Mouse (Mus musculus) neutrophil, adult 5-6 weeks (primary cell): Measurements from ENCODE around the gene Rbfox3. TPM values are rescaled to one million over a fixed set of nuclear protein-coding genes. Genes with fewer than 3 reads are reported as not detected.

Experiments used
- ATAC-seq: fragments of 151-379, 151-347 bp; 2 replicates; pipeline ENCODE4 v1.8.0; 2017; ENCODE audit warnings: mild to moderate bottlenecking, moderate TSS enrichment; ENCODE audit not compliant: insufficient number of reproducible peaks, poor library complexity, low FRiP score, severe bottlenecking; ENCODE audit errors: extremely low read depth
- total RNA-seq: library from RNA; stranded (forward); fragments of 200-1000 nt; gene quantifications from 2 replicates; pipeline ENCODE4 v1.2.3, GENCODE M21; 2017

Gene Rbfox3
- total RNA-seq = not detected in 2 replicates

DNA sequence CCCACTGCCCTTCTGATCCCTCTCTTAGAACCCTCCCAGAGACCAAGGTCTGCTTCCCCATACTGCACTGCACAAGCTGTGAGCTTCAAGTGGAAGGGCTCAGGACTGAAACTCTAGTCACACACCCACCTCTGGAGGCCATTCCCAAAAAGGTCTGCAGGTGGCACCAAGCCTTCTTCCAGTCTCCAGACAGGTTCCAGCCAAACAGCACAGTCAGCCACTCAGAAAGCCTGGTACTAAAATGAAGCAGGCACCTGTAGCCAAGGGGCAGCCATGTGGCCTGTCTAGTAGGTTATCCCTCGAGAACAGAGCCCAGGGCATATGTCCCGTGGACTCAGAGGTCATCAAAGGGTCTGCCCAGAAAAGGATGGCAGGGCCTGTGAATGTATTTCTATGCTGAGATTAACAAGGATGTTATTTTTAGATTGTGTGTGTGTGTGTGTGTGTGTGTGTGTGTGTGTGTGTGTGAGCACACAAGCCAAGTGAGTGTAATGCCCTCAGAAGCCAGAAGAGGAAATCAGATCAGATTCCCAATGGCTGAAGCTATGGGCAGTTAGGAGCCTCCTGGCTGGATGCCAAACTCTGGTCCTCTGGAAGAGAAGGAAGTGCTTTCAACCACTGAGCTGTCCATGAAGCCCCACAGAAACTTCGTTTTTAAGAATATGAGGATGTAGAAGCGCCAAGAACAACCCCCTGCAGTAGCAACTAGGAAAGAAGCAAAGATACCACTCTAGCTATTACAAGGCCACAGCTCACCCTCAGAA lies at the start of gene Rbfox3:
Gene Rbfox3 (minus strand): TSS at position 291 of the 764 bp plus-strand sequence.
- no peak for ATAC-seq

DNA sequence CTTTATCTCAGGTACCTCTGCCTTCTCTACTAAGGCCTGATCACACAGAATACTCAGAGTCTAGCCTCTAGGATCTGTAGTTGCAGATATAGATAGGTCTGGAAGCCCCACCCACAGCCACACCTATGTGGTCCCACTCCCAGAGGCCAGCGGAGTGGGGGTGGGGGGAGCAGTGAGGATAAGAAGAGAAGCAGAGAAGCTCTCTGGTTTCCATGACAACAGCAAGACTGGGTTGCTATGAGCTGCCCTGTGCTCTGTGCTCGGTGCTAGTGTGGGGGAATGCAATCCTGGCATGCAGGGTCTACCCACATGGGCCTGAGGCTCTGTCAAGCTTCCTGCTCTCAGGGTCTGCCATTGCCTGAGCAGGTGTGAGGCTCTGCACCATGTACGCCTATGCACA lies 49.3 kb upstream of the Rbfox3 start:
- no peak for ATAC-seq

DNA sequence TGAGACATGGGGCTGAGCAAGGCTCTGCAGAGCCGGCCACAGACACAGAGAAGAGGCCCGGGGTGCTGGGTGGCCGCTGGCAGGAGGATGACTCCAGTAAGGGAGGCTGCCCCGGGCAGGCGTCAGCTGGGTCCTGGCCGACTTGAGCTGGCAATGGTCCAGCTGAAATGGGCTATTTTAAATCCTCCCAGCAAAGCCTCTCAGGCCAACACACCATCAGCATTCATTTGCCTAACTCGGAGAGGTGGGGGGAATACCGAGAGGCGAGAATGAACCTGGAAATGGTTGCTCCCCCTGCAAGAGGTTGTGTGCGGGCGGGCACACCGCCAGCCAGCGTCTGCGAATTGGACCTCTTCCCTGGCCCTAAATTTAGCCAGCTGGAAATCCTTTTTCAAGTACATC lies 45.7 kb upstream of the Rbfox3 start:
- ATAC-seq = no peak

DNA sequence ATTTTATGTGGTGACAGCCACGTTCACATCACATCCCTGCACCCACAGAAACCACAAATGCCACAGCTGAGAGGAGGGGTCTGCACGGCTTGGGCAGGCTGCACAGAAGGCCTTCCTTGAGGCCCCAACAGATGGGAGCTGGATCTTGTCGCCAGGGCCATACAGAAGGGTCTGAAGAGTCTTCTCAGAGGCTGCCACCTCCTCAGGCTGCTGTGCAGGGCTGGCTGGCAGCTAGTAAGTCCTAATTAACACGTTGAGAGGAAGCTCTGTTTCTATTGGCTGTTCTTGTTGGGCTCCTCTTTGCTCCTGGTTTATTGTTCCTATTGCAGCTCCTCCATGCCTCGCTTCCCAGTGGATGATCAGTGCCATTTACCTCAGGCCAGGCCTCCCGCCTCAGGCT lies 43.6 kb upstream of the Rbfox3 start:
- ATAC-seq = no peak

DNA sequence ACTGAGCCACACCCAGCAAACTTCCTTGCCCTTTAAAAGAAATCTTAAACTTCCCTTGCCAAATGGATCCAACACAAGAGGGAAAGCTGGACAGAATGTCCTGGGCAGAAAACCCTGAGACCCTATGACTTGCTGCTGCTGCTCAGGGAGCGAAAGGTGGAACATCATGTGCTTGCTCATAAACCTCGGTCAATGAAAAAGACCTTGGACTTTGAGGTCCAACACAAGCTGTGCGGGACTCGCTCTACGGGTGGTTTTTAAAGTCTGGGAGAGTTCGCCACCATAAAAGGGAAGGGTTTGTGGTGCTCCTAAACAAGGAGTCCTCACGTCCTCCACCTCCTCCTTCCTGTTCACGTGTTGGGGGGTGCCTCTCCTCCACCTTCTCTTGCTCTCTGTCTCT lies 34.5 kb upstream of the Rbfox3 start:
- no peak for ATAC-seq

DNA sequence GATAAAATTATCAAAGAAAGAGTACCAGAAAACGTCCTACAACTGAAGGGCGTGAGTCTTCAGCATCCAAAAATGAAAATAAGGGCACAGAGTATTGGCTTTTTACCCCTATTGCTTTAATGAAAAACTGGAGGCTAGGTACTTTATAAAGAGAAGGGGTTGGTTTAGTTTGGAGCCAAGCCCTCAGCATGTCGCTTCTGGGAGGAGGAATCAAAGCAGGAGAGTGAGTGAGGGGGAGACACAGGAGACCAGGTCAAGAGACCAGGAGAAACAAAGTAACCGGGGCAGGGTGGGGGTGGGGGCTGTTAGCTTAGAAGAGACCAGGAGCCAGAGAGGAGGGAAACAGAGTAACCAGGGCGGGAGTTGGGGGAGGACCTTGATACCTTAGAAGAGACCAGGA lies 29.9 kb upstream of the Rbfox3 start:
- ATAC-seq = no peak

DNA sequence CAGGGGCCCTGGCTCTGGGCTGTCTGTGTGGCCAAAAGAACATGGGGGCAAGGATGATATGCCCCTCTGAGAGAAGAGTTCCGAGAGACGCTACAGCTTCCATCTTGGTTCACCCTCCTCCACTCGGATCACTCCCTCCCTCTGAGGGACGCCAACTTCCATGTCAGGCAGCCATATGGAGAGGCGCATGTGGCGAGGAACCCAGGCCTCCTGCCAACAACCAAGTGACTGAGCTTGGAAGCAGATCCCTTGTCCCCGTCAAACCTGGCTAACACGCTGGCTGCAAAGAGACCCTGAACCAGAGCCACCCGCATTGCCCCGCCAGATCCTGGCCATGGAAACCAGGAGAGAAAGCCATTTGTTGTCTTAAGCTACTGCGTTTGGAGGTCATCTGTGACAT lies 29.1 kb upstream of the Rbfox3 start:
- ATAC-seq = no peak

DNA sequence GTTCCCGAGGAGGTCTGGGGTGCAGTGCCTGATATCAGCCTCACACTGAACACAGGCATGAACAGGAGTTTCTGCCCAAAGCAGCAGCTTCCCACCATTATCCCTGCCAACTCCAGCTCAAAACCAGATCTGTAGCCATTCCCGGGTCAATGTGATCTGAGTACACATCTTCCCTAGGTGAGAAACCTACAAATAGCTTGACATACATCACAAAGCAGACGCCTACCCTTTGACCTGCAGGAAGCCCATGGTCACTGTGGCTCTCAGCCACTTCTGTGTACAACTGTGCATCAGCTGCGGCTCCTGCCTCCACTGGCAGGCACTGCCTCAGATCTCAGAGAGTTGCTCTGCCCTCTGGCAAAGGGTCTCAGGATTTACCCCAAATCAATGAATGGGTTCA lies 28.3 kb upstream of the Rbfox3 start:
- no peak for ATAC-seq

DNA sequence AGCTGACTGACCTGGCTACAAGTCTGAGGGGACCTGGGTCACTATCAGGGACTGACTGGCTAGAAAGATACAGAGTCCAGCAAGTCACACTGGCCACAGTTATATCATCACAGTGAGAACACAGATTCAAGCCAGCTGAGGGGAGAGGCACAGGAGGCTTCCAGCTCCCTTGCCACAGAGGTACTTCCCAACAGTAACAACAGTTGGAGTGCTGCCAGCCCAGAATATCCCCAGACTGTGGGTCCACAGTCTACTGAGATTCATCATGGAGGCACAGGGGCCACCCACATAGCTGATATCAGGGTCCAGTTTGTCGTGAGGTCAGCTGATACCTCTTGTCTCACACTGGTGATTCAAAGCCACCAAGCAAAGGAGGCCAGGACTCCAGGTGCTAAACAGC lies 23.5 kb upstream of the Rbfox3 start:
- ATAC-seq = no peak

DNA sequence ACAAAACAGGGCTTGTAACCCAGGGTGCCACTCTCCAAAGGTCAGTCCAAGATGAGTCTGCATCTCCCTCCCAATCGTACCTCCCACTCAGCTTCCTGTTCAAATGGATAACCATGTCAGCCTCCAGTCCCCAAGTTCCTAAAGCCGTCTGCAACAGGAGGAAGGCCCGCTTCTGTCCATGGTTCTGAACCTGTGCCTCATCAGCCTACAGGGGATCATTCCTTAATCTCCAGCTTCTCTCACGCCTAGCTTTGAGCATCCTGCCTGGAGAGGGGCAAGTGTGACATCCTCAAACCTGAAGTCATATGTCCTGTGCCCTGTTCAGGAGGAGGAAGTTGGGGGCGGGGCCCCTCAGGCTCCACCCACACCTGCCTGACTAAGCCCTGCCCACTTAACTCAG lies 15.7 kb upstream of the Rbfox3 start:
- ATAC-seq = no peak

DNA sequence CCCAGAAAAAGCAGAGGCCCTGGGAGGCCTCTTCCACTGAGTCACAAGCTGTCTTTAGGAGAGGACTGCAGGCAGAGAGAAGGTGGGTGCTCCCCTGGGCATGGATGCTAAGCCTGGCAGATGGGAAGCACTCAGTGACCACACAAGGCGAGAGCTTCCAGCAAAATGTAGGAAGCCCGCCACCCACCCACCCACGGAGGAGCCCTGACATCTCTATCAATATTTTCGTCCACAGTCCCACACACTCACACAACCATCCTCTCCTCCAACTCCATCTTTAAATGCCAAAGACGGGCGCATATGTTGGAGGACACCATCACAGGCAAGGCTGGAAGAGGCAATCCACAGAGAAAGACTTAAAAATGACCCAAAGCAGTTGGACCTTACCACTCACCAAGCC lies 10.5 kb upstream of the Rbfox3 start:
- no peak for ATAC-seq

DNA sequence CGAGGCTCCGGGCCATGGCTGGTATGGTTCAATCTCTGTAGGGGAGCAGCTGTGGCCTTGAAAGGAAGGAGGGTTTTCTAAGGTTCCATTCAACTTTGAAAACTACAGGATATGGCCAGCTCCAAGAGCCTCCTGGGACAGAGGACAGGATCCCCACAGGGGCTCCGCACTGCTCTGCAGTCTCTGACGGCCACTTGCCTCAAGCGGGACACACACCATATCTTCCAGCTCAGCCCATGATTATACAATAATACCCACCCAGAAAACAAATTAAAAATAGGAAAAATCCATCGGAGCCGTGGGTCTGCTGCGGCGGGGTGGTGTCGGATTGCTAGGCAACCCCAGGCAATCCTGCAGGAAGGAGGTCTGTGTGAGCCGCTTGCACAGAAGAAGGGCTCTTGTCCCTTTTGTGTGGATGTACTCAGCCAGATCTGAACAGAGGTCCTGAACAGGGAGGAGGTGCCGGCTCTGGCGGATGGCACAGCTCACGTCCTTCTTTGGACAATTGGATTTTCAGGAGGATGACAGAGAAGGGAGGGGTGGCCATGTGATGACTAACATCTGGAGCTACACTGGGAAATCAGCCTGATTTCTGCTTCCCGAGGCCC lies 5.1 kb upstream of the Rbfox3 start:
- ATAC-seq = no peak

DNA sequence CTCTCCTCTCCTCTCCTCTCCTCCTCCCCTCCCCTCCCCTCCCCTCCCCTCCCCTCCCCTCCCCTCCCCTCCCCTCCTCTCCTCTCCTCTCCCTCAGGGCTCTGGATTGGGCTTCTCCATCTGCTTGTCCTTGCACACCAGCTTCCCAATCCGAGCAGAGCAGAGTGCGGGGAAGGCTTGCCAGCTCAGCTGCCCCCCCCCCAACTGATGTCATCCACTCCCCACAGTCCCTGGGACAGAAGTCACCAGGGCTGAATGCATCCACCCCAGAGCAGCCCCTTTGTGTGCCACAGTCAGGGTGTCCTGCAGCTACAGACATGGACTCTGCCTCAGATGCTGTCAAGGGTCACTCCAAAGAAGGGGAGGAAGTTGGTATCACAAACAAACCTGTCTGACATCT lies 4.5 kb upstream of the Rbfox3 start:
- ATAC-seq = no peak

DNA sequence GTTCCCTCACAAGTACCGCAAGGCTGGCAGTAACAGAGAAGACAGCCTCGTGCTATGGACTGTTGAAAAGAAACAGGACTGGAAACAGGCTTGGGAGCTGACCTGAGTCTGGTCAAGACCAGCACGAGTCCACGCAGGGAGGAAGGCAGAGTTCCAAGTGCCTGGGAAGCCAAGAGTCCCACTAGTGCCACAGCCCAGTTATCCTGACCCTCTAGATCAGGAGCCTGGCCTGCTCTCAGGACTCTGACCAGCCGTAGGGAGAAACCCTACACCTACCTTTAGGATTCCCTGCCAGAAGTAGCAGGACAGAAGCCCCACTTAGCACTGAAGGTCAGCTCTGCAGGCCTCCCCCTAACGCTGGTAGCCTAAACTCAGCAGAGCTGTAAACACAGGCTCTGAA lies 1.3 kb upstream of the Rbfox3 start:
- ATAC-seq = no peak

DNA sequence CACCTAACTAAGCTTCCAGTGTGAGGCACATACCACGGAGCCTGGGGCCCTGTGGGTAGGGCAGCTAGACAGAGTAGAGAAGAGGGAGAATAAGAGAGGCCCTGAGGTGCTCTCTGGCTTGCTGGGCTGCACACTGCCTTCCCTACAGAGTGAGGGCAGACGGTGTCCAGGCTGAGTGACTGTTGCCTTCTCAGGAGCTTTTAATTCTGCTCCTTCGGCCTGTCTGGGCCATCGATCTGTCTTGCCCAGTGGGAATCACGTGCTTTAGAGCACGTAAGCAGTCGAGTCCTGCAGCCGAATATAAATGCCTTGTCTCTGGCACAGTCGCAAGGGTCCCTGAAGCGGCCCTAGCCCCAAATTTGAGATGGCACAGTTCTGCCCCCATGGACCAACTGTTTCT lies 641 bp downstream of the Rbfox3 start:
- ATAC-seq = no peak

DNA sequence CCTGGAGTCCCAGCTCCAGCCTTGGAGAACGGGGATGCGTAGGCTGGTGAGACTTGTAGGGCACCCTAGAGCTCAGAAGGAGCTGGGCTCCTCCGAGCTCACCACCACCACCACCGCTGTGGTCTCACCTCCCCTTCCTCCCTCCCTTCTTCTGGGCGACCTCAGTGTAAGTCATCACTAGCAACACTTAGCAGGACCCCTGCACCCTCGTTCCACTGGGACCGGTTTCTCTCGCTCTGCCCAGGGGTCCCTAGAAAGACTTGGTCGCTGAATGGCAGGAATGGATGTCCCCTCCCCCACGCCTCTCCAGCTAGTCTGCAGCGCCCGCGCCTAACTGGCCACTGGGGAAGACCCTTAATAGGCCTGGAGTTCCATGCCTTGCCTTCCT lies 1.6 kb downstream of the Rbfox3 start:
- ATAC-seq = no peak

DNA sequence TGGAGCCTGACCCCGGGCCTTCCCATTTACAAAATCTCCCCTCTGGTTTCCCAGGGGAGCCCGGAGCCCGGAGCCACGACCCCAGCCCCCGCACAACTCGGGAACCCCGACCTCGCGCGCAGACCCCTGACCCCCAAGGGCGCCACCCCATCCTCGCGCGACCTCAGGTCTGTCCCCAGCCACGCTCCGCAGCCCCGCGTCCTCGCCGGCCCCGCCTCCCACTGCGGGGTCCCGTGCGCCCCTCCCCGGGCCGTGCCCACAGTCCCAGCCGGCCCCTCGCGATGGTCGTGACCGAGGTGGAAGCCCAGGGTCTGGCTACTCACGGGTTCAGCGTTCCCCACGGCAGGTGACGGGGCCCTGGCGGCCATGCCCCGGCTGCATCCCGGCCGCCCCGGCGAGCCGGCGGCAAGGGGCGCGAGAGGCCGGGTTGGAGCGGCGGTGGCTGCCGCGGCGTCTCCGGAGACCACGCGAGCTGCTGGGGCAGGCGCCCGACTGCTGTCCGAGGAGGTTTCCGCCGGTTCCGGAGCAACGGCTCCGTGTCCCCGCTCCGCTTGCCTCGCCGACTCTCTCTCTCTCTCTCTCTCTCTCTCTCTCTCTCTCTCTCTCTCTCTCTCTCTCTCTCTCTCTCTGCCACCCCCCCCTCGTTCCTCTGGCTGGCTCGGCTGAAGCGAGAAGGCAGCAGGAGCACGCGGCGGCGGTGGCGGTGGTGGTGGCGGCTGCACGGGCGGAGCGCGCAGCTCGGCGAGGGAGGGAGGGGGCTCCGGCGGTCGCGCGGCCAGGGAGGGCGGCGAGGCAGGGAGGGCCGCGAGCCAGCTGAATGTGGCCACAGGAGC lies 2.2 kb downstream of the Rbfox3 start:
- no peak for ATAC-seq

DNA sequence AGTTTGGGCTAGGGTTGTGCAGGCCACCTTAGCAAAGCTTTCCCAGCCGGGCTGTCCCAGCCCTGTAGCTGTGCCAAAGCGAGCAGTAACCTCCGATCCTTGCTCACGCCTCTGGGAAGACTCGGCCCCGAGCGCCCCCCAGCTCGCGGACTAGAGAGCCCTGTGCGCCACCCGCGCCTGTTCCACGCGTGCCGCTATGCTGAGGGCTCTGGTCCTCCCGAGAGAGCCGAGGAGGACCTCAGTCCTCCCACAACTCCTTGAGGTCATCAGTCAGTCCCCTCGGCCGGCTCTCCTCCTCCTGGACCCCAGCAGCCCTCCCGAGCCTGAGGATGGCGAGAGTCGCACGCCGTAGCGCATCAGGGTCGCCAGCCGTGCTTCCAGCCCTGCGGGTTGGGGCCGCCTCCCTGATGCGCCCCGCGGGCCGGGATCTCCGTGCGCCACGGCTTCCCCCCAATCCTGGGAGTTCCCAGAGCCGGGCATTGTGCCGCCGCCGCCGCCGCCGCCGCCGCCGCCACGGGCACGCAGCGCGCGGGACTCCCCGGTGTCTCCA lies 2.9 kb downstream of the Rbfox3 start:
- ATAC-seq = no peak

DNA sequence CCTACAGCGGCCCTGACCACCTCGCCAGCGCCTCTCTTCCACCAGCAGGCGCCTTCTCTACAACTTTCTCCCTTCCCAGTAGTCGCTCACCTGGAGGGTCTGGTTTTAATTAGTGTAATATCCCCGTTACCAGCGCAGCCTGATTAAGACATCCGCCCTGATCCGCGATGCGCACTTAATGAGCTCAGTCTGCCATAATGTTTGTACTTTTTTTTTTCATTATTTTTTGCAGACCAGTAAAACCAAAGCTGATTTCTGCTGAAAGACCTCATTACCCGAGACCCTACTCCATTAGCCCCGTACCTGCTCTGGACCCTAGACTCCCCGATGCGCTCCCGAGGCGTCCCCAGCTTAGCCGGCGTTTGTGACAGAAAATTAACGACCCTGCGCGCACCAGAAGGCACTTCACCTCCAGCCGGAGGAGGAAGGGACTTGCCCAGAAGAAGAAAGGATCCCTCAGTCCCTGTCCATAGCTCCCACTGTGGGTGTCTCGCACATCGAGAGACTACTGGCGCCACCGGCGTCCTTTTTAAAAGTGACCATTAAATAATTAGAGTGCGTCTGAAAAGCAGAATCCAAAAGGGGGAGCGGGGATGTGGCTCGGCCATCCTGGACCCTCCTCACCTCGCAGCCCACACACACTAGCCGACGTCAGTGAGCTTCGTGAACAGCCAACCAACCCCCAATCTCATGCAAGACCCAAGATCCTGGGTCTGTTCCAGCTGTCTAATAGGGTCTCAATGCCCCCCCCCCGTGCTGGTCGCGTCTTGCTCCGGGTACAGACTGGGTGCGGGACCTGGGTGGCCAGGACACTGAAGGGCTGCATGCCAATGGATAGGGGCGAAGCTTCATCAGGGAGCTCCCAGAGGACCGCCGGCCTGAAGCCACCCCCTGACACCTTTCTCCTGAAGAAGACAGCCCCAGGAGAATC lies 3.7 kb downstream of the Rbfox3 start:
- no peak for ATAC-seq
